Mouse (Mus musculus): ENCODE results near the gene Xrcc5. TPM values are rescaled to one million over a fixed set of nuclear protein-coding genes. Genes with fewer than 3 reads are reported as not detected.

Xrcc5 gene
- polyA plus RNA-seq, 2 experiments from 2014 or later = 28.3 to 31.8 TPM

Other genes with a start within 250 kb of the Xrcc5 start
- gene Mreg, start 95.1 kb upstream of the Xrcc5 start, polyA plus RNA-seq (2017; shearing (Covaris generic)) = under 1 TPM in 1 of 2 experiments, not detected in 1; 0.15 TPM
- 1 to 10 TPM; 3.8 to 4.8 TPM for gene Pecr, start 23.1 kb upstream of the Xrcc5 start, polyA plus RNA-seq (2017; shearing (Covaris generic))
- gene Tmem169, start 23.1 kb upstream of the Xrcc5 start, polyA plus RNA-seq (2017; shearing (Covaris generic)) = under 1 TPM in 1 of 2 experiments, not detected in 1; 0.15 TPM
- not detected for gene March4, start 229.5 kb downstream of the Xrcc5 start, polyA plus RNA-seq (2017; shearing (Covaris generic))

Data from activated CD4-positive, CD25-positive, alpha-beta regulatory T cell, adult 4 months (primary cell).